Mouse (Mus musculus): ENCODE results near the gene Klf15.

Gene Klf15

GRCm38 (mm10) chr6:90519375-90519774, 57.0 kb downstream of the Klf15 start:
- ATAC-seq (ENCODE audit: insufficient number of reproducible peaks, low FRiP score, low TSS enrichment) = no peak

Data from cerebellum, adult (tissue).